Mouse (Mus musculus) lung, adult 18-20 months (tissue): ENCODE measurements around the gene Emc1.
"Not testable (repeated sequence)": the region's sequence is repeated elsewhere in the genome, so short reads cannot be mapped to it uniquely, and the experiment has no call there.

Experiments used
- DNase-seq, 2 experiments: peaks; one replicate each; pipeline ENCODE4 v3.0.0; 2022; ENCODE audit warnings: mixed read lengths in 2 of 2

Gene Emc1

GRCm38 (mm10) chr4:139360761-139361548, 8.6 kb downstream of the Emc1 start:
- DNase-seq = no peak

GRCm38 (mm10) chr4:139367336-139367735, 14.9 kb downstream of the Emc1 start:
- DNase-seq = no peak

GRCm38 (mm10) chr4:139368038-139368437, 15.7 kb downstream of the Emc1 start:
- no peak for DNase-seq

GRCm38 (mm10) chr4:139373130-139373529, 20.7 kb downstream of the Emc1 start:
- no peak for DNase-seq

GRCm38 (mm10) chr4:139373531-139373930, 21.1 kb downstream of the Emc1 start:
- DNase-seq = no peak

- DNase-seq = no peak
Observed at GRCm38 (mm10) chr4:139379719-139380118, 27.3 kb downstream of the Emc1 start.

- peak; percentile 99 to 100 for DNase-seq
Observed at GRCm38 (mm10) chr4:139380207-139380748, 27.9 kb downstream of the Emc1 start.

GRCm38 (mm10) chr4:139380775-139381451, 28.5 kb downstream of the Emc1 start:
- DNase-seq = peak in 1 of 2 experiments; percentile 29

- no peak for DNase-seq
Observed at GRCm38 (mm10) chr4:139381452-139381845, 29.1 kb downstream of the Emc1 start.

- no peak for DNase-seq
Observed at GRCm38 (mm10) chr4:139382231-139382630, 29.8 kb downstream of the Emc1 start.

GRCm38 (mm10) chr4:139385841-139386240, 33.5 kb downstream of the Emc1 start:
- not testable (repeated sequence) for DNase-seq

GRCm38 (mm10) chr4:139386869-139387319, 34.5 kb downstream of the Emc1 start:
- DNase-seq = peak; percentile 84 to 93

GRCm38 (mm10) chr4:139389557-139389956, 37.2 kb downstream of the Emc1 start:
- DNase-seq = no peak

- DNase-seq = no peak
Observed at GRCm38 (mm10) chr4:139395431-139395830, 43.0 kb downstream of the Emc1 start.

GRCm38 (mm10) chr4:139400487-139400886, 48.1 kb downstream of the Emc1 start:
- DNase-seq = no peak

GRCm38 (mm10) chr4:139403214-139403613, 50.8 kb downstream of the Emc1 start:
- DNase-seq = no peak

GRCm38 (mm10) chr4:139411351-139411750, 59.0 kb downstream of the Emc1 start:
- no peak for DNase-seq

- no peak for DNase-seq
Observed at GRCm38 (mm10) chr4:139417868-139418267, 65.5 kb downstream of the Emc1 start.

GRCm38 (mm10) chr4:139421621-139422020, 69.2 kb downstream of the Emc1 start:
- DNase-seq = no peak

GRCm38 (mm10) chr4:139422409-139422808, 70.0 kb downstream of the Emc1 start:
- DNase-seq = no peak

- no peak for DNase-seq
Observed at GRCm38 (mm10) chr4:139423270-139423669, 70.9 kb downstream of the Emc1 start.
